Mouse (Mus musculus) Patski (cell line): ENCODE results near the gene Zfp831. TPM values are rescaled to one million over a fixed set of nuclear protein-coding genes. Genes with fewer than 3 reads are reported as not detected.

Source experiments
- ATAC-seq: fragments of 100-300 bp; one replicate; pipeline ENCODE4 v1.8.0; 2021
- CTCF ChIA-PET: fragments of 350-600 bp; sonication (Branson Sonifier 250); formaldehyde crosslinking; loops from one replicate; lab custom pipeline; 2022; ENCODE audit warnings: inconsistent platforms; lab: Charles Lee
- POLR2A ChIA-PET: fragments of 350-600 bp; sonication (Branson Sonifier 250); formaldehyde crosslinking; loops from one replicate; lab custom pipeline; 2022; ENCODE audit warnings: antibody characterized with exemption, inconsistent platforms; lab: Charles Lee
- DNase-seq: peaks from one replicate; pipeline ENCODE4 v3.0.0-alpha.2; 2011; ENCODE audit warnings: low read depth, low spot score
- H3K27me3 ChIP-seq: fragments of 371-371 bp; one replicate; pipeline ENCODE4 v1.5.1; 2021
- CTCF ChIP-seq: fragments of 100-300 bp; IDR thresholded peaks from one replicate; pipeline ENCODE4 v1.5.1; 2021
- in situ Hi-C: fragments of 300-500 bp; cut with MboI; formaldehyde crosslinking; loops from 3 replicates; pipeline ENCODE4 v1.11.1; 2018; ENCODE audit warnings: low pct_unique_long_range_greater_than_20kb, mixed read lengths
- polyA plus RNA-seq: library from polyadenylated mRNA; unstranded; gene quantifications from one replicate; pipeline ENCODE4 v1.2.3, GENCODE M21; 2021

The Zfp831 gene
- polyA plus RNA-seq, 1 experiment from 2014 or later = not detected

DNA sequence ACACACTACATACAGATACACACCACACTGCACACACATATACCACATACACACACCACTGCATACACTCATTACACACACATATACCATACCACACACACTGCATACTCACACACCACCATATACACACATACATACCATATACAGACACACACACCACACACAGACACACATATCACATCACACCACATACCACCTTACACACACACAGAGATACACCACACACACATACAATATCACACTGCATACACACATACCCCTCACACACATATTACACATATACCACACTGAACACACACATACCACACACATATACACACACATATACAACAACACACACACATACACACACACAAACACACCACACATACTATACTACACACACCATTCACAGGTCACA, 72.6 kb downstream of the Zfp831 start:
- in situ Hi-C loops = no loop called here
- POLR2A ChIA-PET = no interaction called here
- CTCF ChIA-PET = no interaction called here
- no peak for DNase-seq
- peaks cover 12% of the 10 kb centered on the region for H3K27me3 ChIP-seq
- no peak for ATAC-seq
- TF ChIP-seq CTCF = no peak

DNA sequence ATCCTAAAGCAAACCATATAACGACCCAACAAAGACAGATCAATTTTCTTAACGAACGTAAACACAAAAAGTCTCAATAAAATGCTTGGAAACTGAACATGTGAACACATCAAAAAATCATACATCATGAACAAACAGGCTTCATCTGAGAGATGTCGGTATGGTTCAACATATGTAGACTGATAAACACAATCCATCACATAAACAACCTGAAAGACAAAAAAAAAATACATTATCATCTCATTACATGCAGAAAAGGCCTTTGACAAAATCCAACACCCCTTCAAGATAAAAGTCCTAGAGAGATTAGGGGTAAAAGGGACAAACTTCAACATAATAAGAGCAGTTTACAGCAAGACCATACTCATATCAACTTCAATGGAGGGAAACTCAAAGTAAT, 74.5 kb downstream of the Zfp831 start:
- CTCF ChIA-PET = no interaction called here
- in situ Hi-C loops = no loop called here
- no peak for TF ChIP-seq CTCF
- POLR2A ChIA-PET = no interaction called here
- H3K27me3 ChIP-seq = peaks cover 12% of the 10 kb centered on the region
- DNase-seq = no peak
- no peak for ATAC-seq

DNA sequence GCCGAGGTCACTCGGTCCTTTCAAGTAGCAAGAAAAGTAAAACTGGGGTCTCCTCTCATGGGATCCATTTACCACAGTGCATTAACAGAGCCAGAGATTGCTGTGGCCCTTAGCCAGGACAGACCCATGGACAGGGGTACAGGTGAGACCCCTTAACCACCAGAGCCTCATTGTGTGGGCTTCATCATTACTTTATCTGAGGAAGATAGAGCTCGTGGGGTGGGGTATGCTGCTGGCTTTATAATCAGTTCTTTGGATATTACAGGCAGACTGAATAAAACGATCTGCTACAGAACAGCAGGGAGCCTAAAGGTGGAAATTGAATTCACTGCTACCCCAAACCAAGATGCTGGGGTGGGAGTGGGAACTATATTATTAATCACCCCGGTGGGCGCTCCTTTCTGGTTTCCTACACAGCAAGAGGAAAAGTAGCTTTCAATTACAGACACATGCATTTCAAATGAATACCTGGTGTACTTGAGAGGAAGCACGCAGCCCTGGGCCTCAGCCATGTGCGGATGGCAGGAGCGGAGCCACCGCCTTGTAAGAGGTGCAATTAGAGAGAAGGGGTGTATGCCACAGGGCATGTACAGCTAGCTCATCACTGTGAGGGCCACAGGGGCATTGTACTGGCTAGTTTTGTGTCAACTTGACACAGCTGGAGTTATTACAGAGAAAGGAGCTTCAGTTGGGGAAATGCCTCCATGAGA, 83.9 kb downstream of the Zfp831 start:
- DNase-seq (no peak), ATAC-seq (no peak)
- in situ Hi-C loops = no loop called here
- ChIA-PET CTCF (interaction anchor here (0.9 kb wide), 1 partner anchor 69 kb away, joined by 4 read pairs; no protein-coding TSS in a partner anchor), POLR2A (no interaction called here)
- no peak for TF ChIP-seq CTCF
- H3K27me3 ChIP-seq = no peaks in the 10 kb centered on the region

DNA sequence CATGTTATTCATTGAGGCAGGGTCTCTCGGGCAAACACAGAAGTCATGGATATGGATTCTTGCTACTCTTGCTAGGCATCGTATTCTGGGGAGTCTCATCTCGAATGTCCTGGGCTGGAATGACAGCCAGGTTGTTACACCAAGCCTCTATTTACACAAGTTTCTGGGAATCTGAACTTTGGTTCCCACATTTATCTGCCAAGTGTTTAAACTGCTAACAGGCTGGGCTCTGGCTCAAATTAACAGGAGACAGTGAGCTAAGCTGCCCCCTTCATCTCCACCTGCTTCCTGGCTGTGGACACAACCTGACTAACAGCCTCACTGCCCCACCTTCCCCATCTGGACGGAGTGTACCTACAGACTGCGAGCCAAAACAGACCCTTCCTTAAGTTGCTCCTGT, 88.6 kb downstream of the Zfp831 start:
- in situ Hi-C loops = no loop called here
- no peaks in the 10 kb centered on the region for H3K27me3 ChIP-seq
- ATAC-seq (no peak), DNase-seq (no peak)
- ChIA-PET POLR2A (no interaction called here), CTCF (no interaction called here)
- no peak for TF ChIP-seq CTCF

DNA sequence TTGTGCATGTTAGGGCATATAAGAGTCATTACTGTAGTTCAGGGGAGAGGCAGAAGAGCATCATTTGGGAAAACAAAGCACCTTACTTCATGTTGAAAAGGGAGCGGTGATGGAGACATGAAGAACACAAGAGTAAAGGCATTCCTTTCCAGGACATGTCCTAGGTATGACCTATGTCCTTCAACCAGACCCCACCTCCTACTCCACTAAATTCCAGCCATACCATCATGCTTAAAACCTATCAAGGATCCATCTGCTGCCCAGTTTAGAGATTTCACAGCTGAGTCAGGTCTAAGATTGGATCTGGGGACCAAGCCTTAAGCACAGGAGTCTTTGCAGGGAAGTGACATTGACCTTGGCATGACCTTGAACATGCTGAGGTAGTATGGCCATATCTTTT, 91.9 kb downstream of the Zfp831 start:
- ChIA-PET CTCF (no interaction called here), POLR2A (no interaction called here)
- ATAC-seq (no peak), DNase-seq (no peak)
- no peaks in the 10 kb centered on the region for H3K27me3 ChIP-seq
- in situ Hi-C loops = no loop called here
- no peak for TF ChIP-seq CTCF

DNA sequence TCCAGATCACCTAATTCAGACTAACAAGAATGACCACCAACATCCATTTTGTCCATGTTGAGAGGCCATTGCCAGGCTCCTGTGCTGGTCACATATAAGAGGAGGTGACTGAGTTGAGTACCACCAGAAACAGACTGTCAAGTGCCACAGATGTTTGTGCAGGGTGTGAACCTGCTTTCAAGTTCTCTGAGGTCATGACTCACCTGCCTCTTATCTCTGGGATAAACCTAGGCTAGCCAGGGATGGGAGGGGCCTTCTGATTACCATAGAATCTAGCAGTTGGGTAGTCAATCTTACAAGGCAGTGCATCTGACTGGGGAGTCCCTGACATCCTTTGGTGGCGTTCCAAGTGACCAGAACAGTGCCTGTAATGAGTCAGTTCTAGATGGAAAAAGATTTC, 103.8 kb downstream of the Zfp831 start:
- ATAC-seq (no peak), DNase-seq (no peak)
- no peak for TF ChIP-seq CTCF
- in situ Hi-C loops = no loop called here
- no peaks in the 10 kb centered on the region for H3K27me3 ChIP-seq
- ChIA-PET POLR2A (no interaction called here), CTCF (interaction anchor here (0.8 kb wide), 1 partner anchor 35 kb away, joined by 3 read pairs; no protein-coding TSS in a partner anchor)

DNA sequence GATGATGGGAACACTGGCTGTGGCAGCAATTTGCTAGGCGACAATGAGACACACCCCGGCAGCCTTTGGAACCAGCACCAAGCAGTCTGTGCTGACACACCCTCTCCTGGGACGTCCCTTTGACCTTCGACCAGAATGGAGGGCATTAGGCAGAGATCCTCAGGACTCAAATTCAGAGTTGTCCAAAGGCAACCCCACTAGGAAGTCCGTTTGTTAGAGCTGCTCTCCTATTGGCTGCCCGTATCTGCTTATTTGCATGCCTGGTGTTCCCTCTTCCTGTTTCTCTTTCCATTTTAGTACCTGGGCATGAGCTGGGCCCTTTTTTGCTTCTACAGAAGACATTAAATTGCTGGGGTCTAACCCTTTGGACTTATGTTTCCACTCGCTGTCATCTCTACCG, 105.0 kb downstream of the Zfp831 start:
- ChIA-PET CTCF (no interaction called here), POLR2A (no interaction called here)
- no peak for TF ChIP-seq CTCF
- in situ Hi-C loops = no loop called here
- no peaks in the 10 kb centered on the region for H3K27me3 ChIP-seq
- DNase-seq (no peak), ATAC-seq (no peak)

DNA sequence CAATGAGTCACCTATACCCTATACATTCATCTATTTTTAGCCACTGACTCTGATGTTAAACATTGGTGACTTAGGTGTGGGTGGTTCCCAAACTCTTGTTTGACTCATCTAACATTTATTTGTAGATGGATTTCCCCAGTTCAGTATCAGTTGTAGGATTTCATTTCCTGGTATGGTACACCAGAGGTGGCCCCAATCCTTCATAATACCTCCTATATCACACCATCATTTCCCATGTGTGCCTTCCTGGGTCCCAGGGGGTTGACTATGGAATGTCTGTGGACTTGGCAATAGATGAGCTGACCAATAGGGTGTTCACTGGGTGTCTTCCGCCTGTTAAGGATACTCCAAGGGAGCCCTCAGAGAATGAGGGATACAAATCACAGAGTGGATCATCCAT, 109.9 kb downstream of the Zfp831 start:
- no peak for TF ChIP-seq CTCF
- no peak for ATAC-seq
- DNase-seq = no peak
- ChIA-PET CTCF (no interaction called here), POLR2A (no interaction called here)
- in situ Hi-C loops = no loop called here
- H3K27me3 ChIP-seq = no peaks in the 10 kb centered on the region

DNA sequence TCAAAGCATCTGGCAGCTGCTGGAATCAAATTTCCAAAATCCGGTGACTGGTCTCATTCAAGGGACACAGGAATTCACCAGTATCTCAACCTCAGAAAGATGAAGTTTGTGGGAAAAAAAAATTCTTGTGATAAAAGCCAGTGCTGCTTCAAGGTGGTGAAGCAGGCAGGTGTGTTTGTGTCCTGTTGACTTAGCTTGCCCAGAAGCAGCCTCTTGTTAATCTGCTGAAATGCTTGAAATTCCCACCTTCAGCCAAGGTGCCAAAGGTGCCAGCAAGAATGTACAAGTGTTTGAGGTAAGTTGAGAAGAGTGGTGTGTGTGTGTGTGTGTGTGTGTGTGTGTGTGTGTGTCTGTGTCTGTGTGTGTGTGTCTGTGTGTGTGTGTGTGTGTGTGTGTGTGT, 110.9 kb downstream of the Zfp831 start:
- CTCF ChIA-PET = interaction anchor here (1.3 kb wide), 2 partner anchors 9 to 28 kb away, joined by 4 read pairs; no protein-coding TSS in a partner anchor
- ATAC-seq = no peak
- in situ Hi-C loops = no loop called here
- H3K27me3 ChIP-seq = no peaks in the 10 kb centered on the region
- TF ChIP-seq CTCF = no peak
- POLR2A ChIA-PET = interaction anchor here (0.7 kb wide), 1 partner anchor 14 kb away, joined by 4 read pairs; no protein-coding TSS in a partner anchor
- no peak for DNase-seq

DNA sequence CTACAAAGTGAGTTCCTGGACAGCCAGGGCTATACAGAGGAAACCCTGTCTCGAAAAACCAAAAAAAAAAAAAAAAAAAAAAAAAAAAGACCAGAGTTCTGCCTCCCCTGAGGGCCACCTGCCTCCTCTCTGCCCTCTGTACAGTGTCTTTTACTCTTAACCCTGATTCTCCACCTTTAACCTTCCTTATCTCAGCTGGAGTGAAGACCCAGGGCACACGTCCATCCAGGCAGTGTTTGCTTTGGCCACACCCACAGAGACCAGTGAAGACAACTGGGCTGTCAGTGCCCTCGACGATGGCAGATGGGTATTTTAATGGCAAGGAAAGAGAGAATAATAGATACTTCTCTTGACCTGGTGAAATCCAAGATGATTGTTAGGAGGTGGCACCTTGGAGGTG, 115.9 kb downstream of the Zfp831 start:
- ATAC-seq (no peak), DNase-seq (no peak)
- ChIA-PET POLR2A (no interaction called here), CTCF (no interaction called here)
- no peaks in the 10 kb centered on the region for H3K27me3 ChIP-seq
- no peak for TF ChIP-seq CTCF
- in situ Hi-C loops = no loop called here

Other genes starting within 250 kb of the Zfp831 start
- gene Nelfcd, start 227.7 kb upstream of the Zfp831 start, polyA plus RNA-seq = 47.1 TPM
- gene Ctsz, start 204.5 kb upstream of the Zfp831 start, polyA plus RNA-seq = 0.09 TPM
- gene Tubb1, start 192.8 kb upstream of the Zfp831 start, polyA plus RNA-seq = not detected
- gene Atp5e, start 179.4 kb upstream of the Zfp831 start, polyA plus RNA-seq = 379 TPM
- gene Prelid3b, start 170.5 kb upstream of the Zfp831 start, polyA plus RNA-seq = 95.9 TPM
- gene Edn3, start 117.1 kb downstream of the Zfp831 start, polyA plus RNA-seq = not detected